Mouse (Mus musculus): ENCODE results near the gene Barx2. TPM values are rescaled to one million over a fixed set of nuclear protein-coding genes. Genes with fewer than 3 reads are reported as not detected.
"Not testable (repeated sequence)": the region's sequence is repeated elsewhere in the genome, so short reads cannot be mapped to it uniquely, and the experiment has no call there.

Gene Barx2
- total RNA-seq (2014; fragmentation: Nextera tagmentation) (not detected in 2 replicates), total RNA-seq (2017) (not detected in 2 replicates)

- peak; percentile 36 for ATAC-seq (replicated peaks; ENCODE audit: poor library complexity, severe bottlenecking)
Observed at GRCm38 (mm10) chr9:31912921-31913738, at the start of gene Barx2. Gene Barx2, minus strand, starts transcription at chr9:31913462.

GRCm38 (mm10) chr9:31962265-31962664 lies 49.0 kb upstream of the Barx2 start:
- ATAC-seq (replicated peaks; ENCODE audit: poor library complexity, severe bottlenecking): no peak

- ATAC-seq (replicated peaks; ENCODE audit: poor library complexity, severe bottlenecking): no peak
Observed at GRCm38 (mm10) chr9:31960488-31960887, 47.2 kb upstream of the Barx2 start.

GRCm38 (mm10) chr9:31958120-31958519 lies 44.9 kb upstream of the Barx2 start:
- no peak for ATAC-seq (replicated peaks; ENCODE audit: poor library complexity, severe bottlenecking)

- ATAC-seq (replicated peaks; ENCODE audit: poor library complexity, severe bottlenecking): peak; percentile 45
Observed at GRCm38 (mm10) chr9:31950506-31950905, 37.2 kb upstream of the Barx2 start.

GRCm38 (mm10) chr9:31949031-31949430 lies 35.8 kb upstream of the Barx2 start:
- peak; percentile 97 for ATAC-seq (replicated peaks; ENCODE audit: poor library complexity, severe bottlenecking)

- no peak for ATAC-seq (replicated peaks; ENCODE audit: poor library complexity, severe bottlenecking)
Observed at GRCm38 (mm10) chr9:31947051-31947450, 33.8 kb upstream of the Barx2 start.

- ATAC-seq (replicated peaks; ENCODE audit: poor library complexity, severe bottlenecking): no peak
Observed at GRCm38 (mm10) chr9:31942334-31942733, 29.1 kb upstream of the Barx2 start.

GRCm38 (mm10) chr9:31936486-31936885 lies 23.2 kb upstream of the Barx2 start:
- not testable (repeated sequence) for ATAC-seq (replicated peaks; ENCODE audit: poor library complexity, severe bottlenecking)

GRCm38 (mm10) chr9:31931691-31932090 lies 18.4 kb upstream of the Barx2 start:
- peak; percentile 99 for ATAC-seq (replicated peaks; ENCODE audit: poor library complexity, severe bottlenecking)

GRCm38 (mm10) chr9:31931255-31931654 lies 18.0 kb upstream of the Barx2 start:
- ATAC-seq (replicated peaks; ENCODE audit: poor library complexity, severe bottlenecking): peak; percentile 50; the same call in 1 of the 2 replicates

- no peak for ATAC-seq (replicated peaks; ENCODE audit: poor library complexity, severe bottlenecking)
Observed at GRCm38 (mm10) chr9:31926766-31927165, 13.5 kb upstream of the Barx2 start.

- ATAC-seq (replicated peaks; ENCODE audit: poor library complexity, severe bottlenecking): peak; percentile 100
Observed at GRCm38 (mm10) chr9:31925830-31926624, 12.8 kb upstream of the Barx2 start.

GRCm38 (mm10) chr9:31923529-31923928 lies 10.3 kb upstream of the Barx2 start:
- no peak for ATAC-seq (replicated peaks; ENCODE audit: poor library complexity, severe bottlenecking)

GRCm38 (mm10) chr9:31919802-31920201 lies 6.5 kb upstream of the Barx2 start:
- ATAC-seq (replicated peaks; ENCODE audit: poor library complexity, severe bottlenecking): peak; percentile 33; the same call in 1 of the 2 replicates

GRCm38 (mm10) chr9:31916421-31916820 lies 3.2 kb upstream of the Barx2 start:
- no peak for ATAC-seq (replicated peaks; ENCODE audit: poor library complexity, severe bottlenecking)

- ATAC-seq (replicated peaks; ENCODE audit: poor library complexity, severe bottlenecking): peak; percentile 31; the same call in 1 of the 2 replicates
Observed at GRCm38 (mm10) chr9:31914871-31915270, 1.6 kb upstream of the Barx2 start.

- peak; percentile 13 for ATAC-seq (replicated peaks; ENCODE audit: poor library complexity, severe bottlenecking)
Observed at GRCm38 (mm10) chr9:31913739-31914591, 703 bp upstream of the Barx2 start.

- 0 out of 2 replicates have a peak, but pooled peaks have one; percentile 15 for ATAC-seq (replicated peaks; ENCODE audit: poor library complexity, severe bottlenecking)
Observed at GRCm38 (mm10) chr9:31912553-31912920, 725 bp downstream of the Barx2 start.

GRCm38 (mm10) chr9:31910221-31910620 lies 3.0 kb downstream of the Barx2 start:
- ATAC-seq (replicated peaks; ENCODE audit: poor library complexity, severe bottlenecking): no peak
